Mouse (Mus musculus): ENCODE results near the gene Usb1.
"Not testable (repeated sequence)": the region's sequence is repeated elsewhere in the genome, so short reads cannot be mapped to it uniquely, and the experiment has no call there.

Gene Usb1

GRCm38 (mm10) chr8:95375374-95375930 is 43.4 kb downstream of the Usb1 start:
- DNase-seq (ENCODE audit: low read depth), result no peak

- no peak for DNase-seq (ENCODE audit: low read depth)
These were observed 44.4 kb downstream of the Usb1 start for GRCm38 (mm10) chr8:95376309-95376999.

GRCm38 (mm10) chr8:95377101-95377500 is 45.0 kb downstream of the Usb1 start:
- DNase-seq (ENCODE audit: low read depth), result no peak

GRCm38 (mm10) chr8:95377863-95378291 is 45.8 kb downstream of the Usb1 start:
- DNase-seq (ENCODE audit: low read depth), result no peak

- DNase-seq (ENCODE audit: low read depth), result not testable (repeated sequence)
These were observed 46.8 kb downstream of the Usb1 start for GRCm38 (mm10) chr8:95378928-95379327.

- DNase-seq (ENCODE audit: low read depth), result no peak
These were observed 48.9 kb downstream of the Usb1 start for GRCm38 (mm10) chr8:95380953-95381352.

GRCm38 (mm10) chr8:95381595-95381994 is 49.5 kb downstream of the Usb1 start:
- no peak for DNase-seq (ENCODE audit: low read depth)

- DNase-seq (ENCODE audit: low read depth), result no peak
These were observed 52.4 kb downstream of the Usb1 start for GRCm38 (mm10) chr8:95384501-95384900.

GRCm38 (mm10) chr8:95386037-95386436 is 54.0 kb downstream of the Usb1 start:
- DNase-seq (ENCODE audit: low read depth), result no peak

GRCm38 (mm10) chr8:95387221-95387620 is 55.1 kb downstream of the Usb1 start:
- no peak for DNase-seq (ENCODE audit: low read depth)

GRCm38 (mm10) chr8:95387936-95388335 is 55.9 kb downstream of the Usb1 start:
- DNase-seq (ENCODE audit: low read depth), result no peak

- DNase-seq (ENCODE audit: low read depth), result peak; percentile 7
These were observed 58.2 kb downstream of the Usb1 start for GRCm38 (mm10) chr8:95390312-95390711.

GRCm38 (mm10) chr8:95391101-95391500 is 59.0 kb downstream of the Usb1 start:
- no peak for DNase-seq (ENCODE audit: low read depth)

GRCm38 (mm10) chr8:95392604-95393003 is 60.5 kb downstream of the Usb1 start:
- DNase-seq (ENCODE audit: low read depth), result no peak

GRCm38 (mm10) chr8:95395186-95395918 is 63.3 kb downstream of the Usb1 start:
- no peak for DNase-seq (ENCODE audit: low read depth)

- DNase-seq (ENCODE audit: low read depth), result no peak
These were observed 64.7 kb downstream of the Usb1 start for GRCm38 (mm10) chr8:95396752-95397151.
